Mouse (Mus musculus) liver, adult 2 months (tissue): ENCODE results near the gene Adamtsl4. TPM values are rescaled to one million over a fixed set of nuclear protein-coding genes. Genes with fewer than 3 reads are reported as not detected.

ENCODE experiments used
- DNase-seq: peaks from one replicate; pipeline ENCODE4 v3.0.0-alpha.2; 2011; ENCODE audit warnings: low read depth, low spot score; ENCODE audit errors: extremely low read depth
- H3K27ac ChIP-seq: fragments of 200-500 bp; replicated peaks from 2 replicates; pipeline ENCODE4 v1.5.1; 2012; ENCODE audit warnings: low read depth, mild to moderate bottlenecking, control low read depth, inconsistent platforms, low read length; ENCODE audit not compliant: insufficient read depth
- H3K27me3 ChIP-seq: fragments of 200-500 bp; 2 replicates; pipeline ENCODE4 v1.6.1; 2012; ENCODE audit warnings: mild to moderate bottlenecking, moderate library complexity, low read length, inconsistent platforms; ENCODE audit not compliant: control insufficient read depth, insufficient read depth
- H3K36me3 ChIP-seq: fragments of 200-500 bp; 2 replicates; pipeline ENCODE4 v1.6.1; 2012; ENCODE audit warnings: low read length, inconsistent platforms; ENCODE audit not compliant: control insufficient read depth, insufficient read depth
- H3K4me1 ChIP-seq: fragments of 200-500 bp; 2 replicates; pipeline ENCODE4 v1.6.1; 2011; ENCODE audit warnings: low read length; ENCODE audit not compliant: control insufficient read depth, insufficient read depth
- H3K4me3 ChIP-seq: fragments of 200-500 bp; 2 replicates; pipeline ENCODE4 v1.5.1; 2011; ENCODE audit warnings: low read depth, mild to moderate bottlenecking, control low read depth, low read length, moderate library complexity; ENCODE audit not compliant: insufficient read depth
- H3K79me2 ChIP-seq: fragments of 200-500 bp; 2 replicates; pipeline ENCODE4 v1.6.1; 2012; ENCODE audit warnings: inconsistent platforms, mild to moderate bottlenecking, low read length, moderate library complexity; ENCODE audit not compliant: control insufficient read depth, insufficient read depth
- H3K9ac ChIP-seq: fragments of 200-500 bp; 2 replicates; pipeline ENCODE4 v1.6.1; 2012; ENCODE audit warnings: low read depth, mild to moderate bottlenecking, control low read depth, inconsistent platforms, low read length
- CTCF ChIP-seq: fragments of 200-500 bp; IDR thresholded peaks from 2 replicates; pipeline ENCODE4 v1.5.1; 2011; ENCODE audit warnings: low read depth, low read length, control low read depth
- POLR2A ChIP-seq: fragments of 200-500 bp; IDR thresholded peaks from 2 replicates; pipeline ENCODE4 v1.6.1; 2011; ENCODE audit warnings: low read length, control low read depth; ENCODE audit not compliant: insufficient read depth; ENCODE audit errors: extremely low read depth
- WGBS: fragments of 180-500 bp; shearing (Covaris S2); methylation state at CpG from one replicate; pipeline ENCODE4 v1.1.7; 2018; 5-methylcytosine and 5-hydroxymethylcytosine counted together
- polyA plus RNA-seq: library from polyadenylated mRNA; depleted of rRNA; stranded (reverse); fragments of >200 nt; gene quantifications from 2 replicates; pipeline ENCODE4 v1.2.3, GENCODE M21; 2012
- total RNA-seq: library from RNA; depleted of rRNA; stranded (reverse); fragments of >200 nt; gene quantifications from 2 replicates; pipeline ENCODE4 v1.2.3, GENCODE M21; 2014

Gene Adamtsl4
- total and polyA plus RNA-seq, 2 experiments: 0.55 to 4.7 TPM

GRCm38 (mm10) chr3:95636072-95636471, 51.6 kb downstream of the Adamtsl4 start:
- Histone ChIP-seq H3K4me1 (peaks cover 11% of the 10 kb centered on the region), H3K36me3 (peaks cover 6% of the 10 kb centered on the region; the same call in 1 of the 2 replicates), H3K4me3 (no peak overlapping the region), H3K79me2 (no peaks in the 10 kb centered on the region), H3K27ac (peak overlapping the region; percentile 67), H3K27me3 (no peaks in the 10 kb centered on the region), H3K9ac (no peak overlapping the region)
- 8% methylated on average over 4 of the region's 4 CpGs for whole genome bisulfite sequencing
- peak; percentile 97 for DNase-seq
- no peak; the same call in 1 of the 2 replicates for TF ChIP-seq CTCF
- no peak for TF ChIP-seq POLR2A

- no peaks in the 10 kb centered on the region for H3K79me2 ChIP-seq
- peak overlapping the region; percentile 67 for H3K27ac ChIP-seq
- no peak for TF ChIP-seq POLR2A
- TF ChIP-seq CTCF: no peak
- H3K27me3 ChIP-seq: no peaks in the 10 kb centered on the region
- DNase-seq: no peak
- H3K4me3 ChIP-seq: no peak overlapping the region
- peaks cover 11% of the 10 kb centered on the region for H3K4me1 ChIP-seq
- peak overlapping the region; percentile 13; the same call in 1 of the 2 replicates for H3K9ac ChIP-seq
- WGBS: 11% methylated on average over 4 of the region's 4 CpGs
- peaks cover 8% of the 10 kb centered on the region for H3K36me3 ChIP-seq
These were observed 52.1 kb downstream of the Adamtsl4 start for GRCm38 (mm10) chr3:95635636-95636035.

GRCm38 (mm10) chr3:95632648-95633588, 54.8 kb downstream of the Adamtsl4 start:
- Histone ChIP-seq H3K36me3 (peaks cover 21% of the 10 kb centered on the region), H3K4me1 (peaks cover 11% of the 10 kb centered on the region), H3K4me3 (no peak overlapping the region), H3K79me2 (no peaks in the 10 kb centered on the region), H3K9ac (no peak overlapping the region), H3K27ac (peak overlapping the region; percentile 9), H3K27me3 (no peaks in the 10 kb centered on the region)
- WGBS: 68% methylated on average over 12 of the region's 12 CpGs
- peak; percentile 45 for DNase-seq
- TF ChIP-seq CTCF (no peak), POLR2A (no peak)

GRCm38 (mm10) chr3:95631304-95631703, 56.4 kb downstream of the Adamtsl4 start:
- peak overlapping the region; percentile 26; the same call in 1 of the 2 replicates for H3K27ac ChIP-seq
- peaks cover 21% of the 10 kb centered on the region for H3K36me3 ChIP-seq

GRCm38 (mm10) chr3:95630856-95631255, 56.9 kb downstream of the Adamtsl4 start:
- no peak overlapping the region for H3K27ac ChIP-seq

More at GRCm38 (mm10) chr3:95631304-95631703, 56.4 kb downstream of the Adamtsl4 start:
- WGBS: 63% methylated on average over 6 of the region's 6 CpGs
- no peak for TF ChIP-seq POLR2A
- no peak for TF ChIP-seq CTCF
- Histone ChIP-seq H3K4me3 (no peak overlapping the region), H3K79me2 (no peaks in the 10 kb centered on the region; the same call in 1 of the 2 replicates), H3K4me1 (peaks cover 11% of the 10 kb centered on the region), H3K9ac (no peak overlapping the region), H3K27me3 (no peaks in the 10 kb centered on the region)
- DNase-seq: no peak

More at GRCm38 (mm10) chr3:95630856-95631255, 56.9 kb downstream of the Adamtsl4 start:
- TF ChIP-seq POLR2A: no peak
- no peak for TF ChIP-seq CTCF
- Histone ChIP-seq H3K4me3 (no peak overlapping the region), H3K79me2 (no peaks in the 10 kb centered on the region; the same call in 1 of the 2 replicates), H3K4me1 (peaks cover 12% of the 10 kb centered on the region), H3K36me3 (peaks cover 21% of the 10 kb centered on the region), H3K27me3 (no peaks in the 10 kb centered on the region), H3K9ac (no peak overlapping the region)
- DNase-seq: no peak
- 62% methylated on average over 3 of the region's 3 CpGs for WGBS
